ENCODE assay signal across 10 mouse cellular contexts in genomic region chr2:61354104-61354503, GRCm38 (mm10).
DNase-seq lines count a peak whose midpoint lies in the region; ATAC-seq lines count a peak whose summit lies in the region.
"Had no signal": no experiment of that assay in that cellular context is flagged by ENCODE, and none has a peak within 500 bp of the region (broad histone marks: within the 10 kb centered on the region; RNA-seq: fewer than 3 reads in every experiment).

No protein-coding gene starts in this region.

- H3K4me2 ChIP-seq in kidney, embryonic 15.5 days, result no peak overlapping the region
- H3K4me2 ChIP-seq: hindbrain, embryonic 15.5 days had no signal

- 61% methylated on average over 8 of the region's 8 CpGs for WGBS in kidney, embryonic 15.5 days

- no peaks in the 10 kb centered on the region for H3K27me3 ChIP-seq in kidney, embryonic 15.5 days
- H3K27me3 ChIP-seq: hindbrain, embryonic 15.5 days had no signal

- no peaks in the 10 kb centered on the region for H3K4me1 ChIP-seq in kidney, embryonic 15.5 days
- H3K4me1 ChIP-seq: hindbrain, embryonic 15.5 days had no signal

- H3K4me3 ChIP-seq in kidney, embryonic 15.5 days (replicated peaks), result no peak overlapping the region
- H3K4me3 ChIP-seq: hindbrain, embryonic 15.5 days had no signal

- H3K9ac ChIP-seq in kidney, embryonic 15.5 days, result no peak overlapping the region
- H3K9ac ChIP-seq: hindbrain, embryonic 15.5 days had no signal

- ATAC-seq in kidney, embryonic 15.5 days (replicated peaks; ENCODE audit: low FRiP score), result no peak
- ATAC-seq in cerebellum, adult (ENCODE audit: insufficient number of reproducible peaks, low FRiP score, low TSS enrichment), result no peak
- no peak for ATAC-seq in megakaryocyte, adult 5-6 weeks (ENCODE audit: poor library complexity, severe bottlenecking)

- no peaks in the 10 kb centered on the region for H3K36me3 ChIP-seq in kidney, embryonic 15.5 days
- H3K36me3 ChIP-seq: hindbrain, embryonic 15.5 days had no signal

- H3K27ac ChIP-seq in kidney, embryonic 15.5 days, result no peak overlapping the region
- H3K27ac ChIP-seq: hindbrain, embryonic 15.5 days had no signal

- H3K9me3 ChIP-seq in kidney, embryonic 15.5 days (replicated peaks), result no peaks in the 10 kb centered on the region
- H3K9me3 ChIP-seq: hindbrain, embryonic 15.5 days had no signal

- DNase-seq in kidney, postnatal 10 days, result peak; percentile 26
- peak; percentile 67 for DNase-seq in embryo, embryonic 11 days
- peak; percentile 25 for DNase-seq in gastrocnemius, postnatal 10 days
- DNase-seq in lung, postnatal 10 days, result peak; percentile 26
- no peak for DNase-seq in frontal cortex, adult 2 months (ENCODE audit: extremely low spot score in 1 of 2, low spot score in 1 of 2)
- DNase-seq: right cerebral cortex, postnatal 25 days had no signal

Comparison
In these comparisons a context has a peak if more than half of its experiments do, and no peak if none do; other contexts are left out.
1. DNase-seq: peak in kidney, postnatal 10 days (single experiment), embryo, embryonic 11 days (single experiment), gastrocnemius, postnatal 10 days (single experiment) and lung, postnatal 10 days (single experiment); none in frontal cortex, adult 2 months (0 of 2).